Mouse (Mus musculus): ENCODE data around the gene BC048679.

- TF ChIP-seq EP300 (IDR thresholded peaks at IDR 0.05; ENCODE audit: low read depth) (no peak), CTCF (IDR thresholded peaks at IDR 0.05; ENCODE audit: low read depth) (no peak)
These were observed 910 bp downstream of the BC048679 start for GRCm38 (mm10) chr7:81497171-81497570.

Measured in liver, embryonic 14.5 days (tissue).